Mouse (Mus musculus) kidney, embryonic 16.5 days (tissue): ENCODE measurements around the gene Defb48. TPM values are rescaled to one million over a fixed set of nuclear protein-coding genes. Genes with fewer than 3 reads are reported as not detected.

Experiments
- ATAC-seq: fragments of 200-750 bp; cut with Nextera tagmentation; 2 replicates; pipeline ENCODE4 v1.8.0; 2017; ENCODE audit warnings: moderate TSS enrichment; ENCODE audit not compliant: low FRiP score, low TSS enrichment
- H3K27ac ChIP-seq: fragments of 300-500 bp; sonication (generic); 2 replicates; pipeline ENCODE4 v1.5.1; 2014; ENCODE audit warnings: low read length
- H3K27me3 ChIP-seq: fragments of 300-500 bp; sonication (generic); 2 replicates; pipeline ENCODE4 v1.6.1; 2014; ENCODE audit warnings: low read length, control low read depth, mixed read lengths; ENCODE audit not compliant: insufficient read depth
- H3K36me3 ChIP-seq: fragments of 300-500 bp; sonication (generic); 2 replicates; pipeline ENCODE4 v1.6.1; 2014; ENCODE audit warnings: low read length, control low read depth, mixed read lengths; ENCODE audit not compliant: insufficient read depth
- H3K4me1 ChIP-seq: fragments of 300-500 bp; sonication (generic); 2 replicates; pipeline ENCODE4 v1.6.1; 2014; ENCODE audit warnings: low read length, control low read depth, mixed read lengths; ENCODE audit not compliant: insufficient read depth
- H3K4me2 ChIP-seq: fragments of 300-500 bp; sonication (generic); replicated peaks from 2 replicates; pipeline ENCODE4 v1.6.1; 2014; ENCODE audit warnings: low read depth, low read length
- H3K4me3 ChIP-seq: fragments of 300-500 bp; sonication (generic); 2 replicates; pipeline ENCODE4 v1.5.1; 2014; ENCODE audit warnings: mild to moderate bottlenecking, low read length
- H3K9ac ChIP-seq: fragments of 300-500 bp; sonication (generic); replicated peaks from 2 replicates; pipeline ENCODE4 v1.6.1; 2014; ENCODE audit warnings: low read length
- H3K9me3 ChIP-seq: fragments of 300-500 bp; sonication (generic); 2 replicates; pipeline ENCODE4 v1.6.1; 2016; ENCODE audit warnings: low read length, control low read depth
- WGBS: fragments of 180-500 bp; shearing (Covaris S2); extraction: QIAGEN DNeasy Blood & Tissue Kit; methylation state at CpG from one replicate; pipeline ENCODE4 v1.1.7; 2014; 5-methylcytosine and 5-hydroxymethylcytosine counted together
- polyA plus RNA-seq: library from polyadenylated mRNA; unstranded; fragments of >200 nt; fragmentation: Nextera tagmentation; extraction: Ambion mirVana; gene quantifications from 2 replicates; pipeline ENCODE4 v1.2.1, GENCODE M21; 2015

Defb48 gene
- polyA plus RNA-seq, 1 experiment from 2014 or later: not detected

- no peak overlapping the region for H3K9ac ChIP-seq
- H3K36me3 ChIP-seq: no peaks in the 10 kb centered on the region
- H3K4me1 ChIP-seq: no peaks in the 10 kb centered on the region
- ATAC-seq: no peak
- H3K27me3 ChIP-seq: no peaks in the 10 kb centered on the region
- H3K4me2 ChIP-seq: no peak overlapping the region
- H3K27ac ChIP-seq: no peak overlapping the region
- 90% methylated on average over 1 of the region's 1 CpGs for WGBS
- no peak overlapping the region for H3K4me3 ChIP-seq
- H3K9me3 ChIP-seq: no peaks in the 10 kb centered on the region
Measured at GRCm38 (mm10) chr14:62979815-62980214, 4.5 kb downstream of the Defb48 start.

DNA sequence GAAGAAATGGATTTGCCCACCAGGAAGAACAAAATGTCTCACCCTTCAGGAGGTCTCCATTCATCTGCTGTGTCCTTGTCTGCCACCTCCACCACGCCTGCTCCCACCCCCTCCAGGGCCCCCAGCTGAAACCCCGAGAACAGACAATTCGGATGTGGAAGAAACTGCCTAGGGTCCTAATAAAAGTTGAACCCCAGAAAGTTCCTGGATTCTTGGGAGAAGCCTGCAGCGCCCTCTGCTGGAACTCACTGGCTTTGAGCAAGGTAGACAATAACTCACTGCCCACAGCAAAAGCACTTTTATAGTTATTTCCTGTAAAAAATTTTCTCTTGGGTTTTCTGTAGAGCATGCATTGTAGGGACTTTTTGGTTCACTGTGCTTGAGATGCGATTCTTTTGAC, 9.3 kb downstream of the Defb48 start:
- H3K4me1 ChIP-seq: no peaks in the 10 kb centered on the region
- no peak overlapping the region for H3K9ac ChIP-seq
- 13% methylated on average over 5 of the region's 5 CpGs for WGBS

DNA sequence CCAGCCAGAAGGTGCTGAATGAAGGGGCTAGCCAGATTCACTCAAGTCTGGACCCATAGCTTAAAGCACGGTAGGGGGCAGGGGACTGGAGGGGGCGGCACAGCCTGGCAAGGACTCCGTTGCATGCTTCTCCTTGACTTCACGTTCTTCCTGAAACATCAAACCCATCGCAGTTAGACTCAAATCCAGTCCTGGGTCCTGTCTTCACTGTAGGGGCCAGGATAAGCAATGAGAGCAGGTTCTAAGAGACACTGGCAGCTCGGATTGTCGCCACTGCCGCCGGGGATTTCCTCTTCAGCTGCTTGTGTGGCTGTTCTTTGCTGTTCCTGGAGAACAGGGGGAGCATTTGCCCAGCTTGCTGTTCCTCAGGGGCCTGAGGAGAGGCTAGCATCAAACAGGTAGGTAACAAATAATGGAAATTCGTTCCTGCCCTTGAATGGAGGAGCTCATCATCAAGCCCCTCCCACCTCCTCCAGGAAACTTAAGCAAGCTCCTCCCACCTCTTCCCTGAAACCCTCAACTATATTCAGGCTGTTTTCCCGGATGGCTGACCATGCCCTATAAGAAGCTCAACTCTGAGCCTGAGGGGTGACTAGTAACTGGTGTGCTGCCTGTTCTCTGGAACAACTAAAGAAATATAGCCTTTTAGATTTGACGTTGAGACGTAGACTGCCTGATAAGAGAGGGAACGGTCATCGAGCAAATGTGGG, 18.3 kb downstream of the Defb48 start:
- peak overlapping the region; percentile 71 for H3K27ac ChIP-seq
- peak overlapping the region; percentile 39 for H3K4me3 ChIP-seq
- peak overlapping the region; percentile 52 for H3K4me2 ChIP-seq
- H3K4me1 ChIP-seq: peaks cover 13% of the 10 kb centered on the region; the same call in 1 of the 2 replicates
- ATAC-seq: peak; percentile 86
- no peaks in the 10 kb centered on the region for H3K27me3 ChIP-seq
- peak overlapping the region; percentile 31 for H3K9ac ChIP-seq
- H3K9me3 ChIP-seq: no peaks in the 10 kb centered on the region
- H3K36me3 ChIP-seq: no peaks in the 10 kb centered on the region
- WGBS: 11% methylated on average over 15 of the region's 15 CpGs

More for the DNA sequence above, 9.3 kb downstream of the Defb48 start:
- Histone ChIP-seq H3K27ac (no peak overlapping the region), H3K4me2 (no peak overlapping the region), H3K36me3 (no peaks in the 10 kb centered on the region), H3K27me3 (no peaks in the 10 kb centered on the region), H3K4me3 (no peak overlapping the region), H3K9me3 (no peaks in the 10 kb centered on the region)
- no peak for ATAC-seq

GRCm38 (mm10) chr14:62965342-62965741, 19.0 kb downstream of the Defb48 start:
- Histone ChIP-seq H3K4me1 (peaks cover 13% of the 10 kb centered on the region; the same call in 1 of the 2 replicates), H3K36me3 (no peaks in the 10 kb centered on the region), H3K27me3 (no peaks in the 10 kb centered on the region), H3K9ac (no peak overlapping the region), H3K4me3 (no peak overlapping the region), H3K4me2 (peak overlapping the region; percentile 52), H3K27ac (no peak overlapping the region), H3K9me3 (no peaks in the 10 kb centered on the region)
- peak; percentile 14; the same call in 1 of the 2 replicates for ATAC-seq
- 88% methylated on average over 5 of the region's 5 CpGs for WGBS

DNA sequence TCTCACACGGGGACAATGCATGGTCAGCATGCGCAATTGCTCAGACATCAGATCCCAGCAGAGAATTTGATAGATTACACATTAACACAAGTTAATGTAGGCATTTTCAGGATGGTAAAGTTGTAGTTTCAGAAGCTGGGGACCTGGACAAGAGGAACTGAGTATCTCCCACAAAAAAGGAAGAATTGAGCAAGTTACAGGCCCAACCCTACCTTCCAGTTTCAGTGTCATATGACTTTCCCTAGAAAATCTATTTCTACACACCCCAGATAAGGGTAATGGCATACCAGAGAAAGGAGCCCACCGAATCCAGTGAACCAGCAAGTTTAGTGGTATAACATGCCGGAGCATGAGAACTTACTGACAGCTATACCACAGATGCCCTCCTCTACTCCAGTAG, 20.7 kb downstream of the Defb48 start:
- WGBS: 73% methylated on average over 4 of the region's 4 CpGs
- no peak overlapping the region for H3K9ac ChIP-seq
- no peaks in the 10 kb centered on the region for H3K9me3 ChIP-seq
- H3K27ac ChIP-seq: no peak overlapping the region
- H3K27me3 ChIP-seq: no peaks in the 10 kb centered on the region
- no peak for ATAC-seq
- peaks cover 13% of the 10 kb centered on the region; the same call in 1 of the 2 replicates for H3K4me1 ChIP-seq
- no peak overlapping the region for H3K4me3 ChIP-seq
- H3K36me3 ChIP-seq: 0 out of 2 replicates have a peak, but pooled peaks cover 8% of the 10 kb centered on the region
- no peak overlapping the region for H3K4me2 ChIP-seq

GRCm38 (mm10) chr14:62956091-62956490, 28.2 kb downstream of the Defb48 start:
- Histone ChIP-seq H3K4me1 (no peaks in the 10 kb centered on the region), H3K36me3 (peaks cover 19% of the 10 kb centered on the region), H3K27ac (no peak overlapping the region), H3K4me3 (no peak overlapping the region), H3K9me3 (no peaks in the 10 kb centered on the region), H3K4me2 (no peak overlapping the region), H3K27me3 (no peaks in the 10 kb centered on the region), H3K9ac (no peak overlapping the region)
- ATAC-seq: no peak
- WGBS: 91% methylated on average over 9 of the region's 9 CpGs

DNA sequence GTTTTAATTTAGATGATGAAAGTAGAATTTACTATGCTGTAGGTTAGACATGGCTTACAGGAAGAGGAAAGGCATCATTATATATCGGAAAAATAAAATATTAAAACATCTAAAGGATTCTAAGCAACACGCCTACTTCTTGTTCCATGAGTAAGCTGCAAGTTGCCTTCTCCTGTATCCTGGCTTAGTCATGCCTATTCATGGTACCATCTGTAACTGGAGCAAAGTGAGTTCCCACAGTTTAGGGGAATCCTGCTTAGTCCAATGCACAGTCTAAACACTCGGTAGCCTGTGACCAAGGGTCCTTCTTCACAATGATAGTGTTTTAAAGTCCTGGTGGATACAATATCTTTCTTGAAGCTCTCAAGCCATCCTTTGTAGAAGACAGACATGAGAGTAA, 37.5 kb downstream of the Defb48 start:
- H3K27me3 ChIP-seq: no peaks in the 10 kb centered on the region
- 95% methylated on average over 3 of the region's 3 CpGs for WGBS
- H3K4me2 ChIP-seq: no peak overlapping the region
- peaks cover 26% of the 10 kb centered on the region; the same call in 1 of the 2 replicates for H3K36me3 ChIP-seq
- no peaks in the 10 kb centered on the region for H3K9me3 ChIP-seq
- no peak overlapping the region for H3K4me3 ChIP-seq
- no peak overlapping the region for H3K9ac ChIP-seq
- ATAC-seq: no peak
- H3K27ac ChIP-seq: no peak overlapping the region
- no peaks in the 10 kb centered on the region for H3K4me1 ChIP-seq

DNA sequence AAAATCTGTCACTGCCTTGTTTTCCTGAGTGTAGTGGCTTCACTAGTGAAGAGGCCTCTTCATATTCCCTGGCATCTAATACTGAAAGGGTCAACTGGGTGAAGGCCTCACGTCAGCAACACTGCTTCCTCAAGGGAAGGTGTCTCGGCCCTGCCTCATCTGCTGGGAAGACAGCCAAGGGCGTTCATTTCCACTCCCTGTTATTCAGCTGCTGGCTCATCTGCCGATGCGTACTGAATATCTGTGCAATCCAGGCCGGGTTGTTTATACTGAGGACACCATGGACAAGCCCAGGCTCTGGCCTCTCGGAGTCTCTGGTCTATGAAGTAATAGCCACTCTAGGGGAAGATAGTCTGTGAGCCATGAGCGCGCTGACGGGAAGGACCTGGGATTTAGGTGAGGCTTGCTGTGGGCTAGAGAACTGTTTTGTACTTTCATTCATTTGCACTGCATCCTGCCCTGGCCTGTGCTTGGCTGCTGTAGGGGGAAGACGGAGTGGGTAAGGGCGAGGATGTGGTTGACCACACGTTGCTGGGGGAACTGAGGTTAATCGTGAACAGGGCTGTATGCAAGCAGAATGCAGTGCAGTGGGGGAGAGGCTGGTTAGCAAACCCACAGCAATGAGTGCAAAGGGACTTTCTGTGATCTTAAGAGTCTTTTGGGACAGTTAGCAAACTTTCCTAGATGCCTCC, 43.8 kb downstream of the Defb48 start:
- WGBS: 81% methylated on average over 14 of the region's 14 CpGs
- H3K4me1 ChIP-seq: no peaks in the 10 kb centered on the region
- H3K27me3 ChIP-seq: no peaks in the 10 kb centered on the region
- H3K9ac ChIP-seq: no peak overlapping the region
- peaks cover 4% of the 10 kb centered on the region; the same call in 1 of the 2 replicates for H3K9me3 ChIP-seq
- no peak for ATAC-seq
- peaks cover 27% of the 10 kb centered on the region; the same call in 1 of the 2 replicates for H3K36me3 ChIP-seq
- H3K27ac ChIP-seq: no peak overlapping the region
- H3K4me2 ChIP-seq: no peak overlapping the region
- H3K4me3 ChIP-seq: no peak overlapping the region

- Histone ChIP-seq H3K4me3 (no peak overlapping the region), H3K9ac (no peak overlapping the region), H3K9me3 (peaks cover 4% of the 10 kb centered on the region; the same call in 1 of the 2 replicates), H3K27me3 (no peaks in the 10 kb centered on the region), H3K27ac (no peak overlapping the region), H3K36me3 (peaks cover 18% of the 10 kb centered on the region; the same call in 1 of the 2 replicates), H3K4me2 (no peak overlapping the region), H3K4me1 (no peaks in the 10 kb centered on the region)
- ATAC-seq: no peak
- WGBS: 99% methylated on average over 3 of the region's 3 CpGs
Measured at GRCm38 (mm10) chr14:62939435-62939834, 44.9 kb downstream of the Defb48 start.

DNA sequence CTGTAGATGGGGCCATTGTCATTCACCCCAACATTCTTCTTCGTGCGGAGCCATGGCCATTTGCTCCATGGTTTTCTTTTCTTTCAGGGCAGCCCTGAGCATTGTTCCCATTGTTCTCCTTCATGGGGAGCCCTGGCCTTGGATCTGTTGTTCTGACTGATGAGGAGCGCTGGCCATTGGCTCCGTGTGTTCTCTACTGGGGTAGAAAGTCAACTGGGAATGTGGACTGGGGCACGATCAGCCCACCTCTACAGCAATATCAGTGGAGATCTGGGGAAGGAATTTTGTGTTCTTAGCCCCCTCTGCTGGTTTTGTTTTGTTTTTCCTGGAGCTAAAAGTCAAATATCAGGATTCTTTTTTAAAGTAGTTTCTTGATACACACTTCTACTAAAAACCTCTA, 46.6 kb downstream of the Defb48 start:
- no peak overlapping the region for H3K27ac ChIP-seq
- 76% methylated on average over 5 of the region's 5 CpGs for WGBS
- peaks cover 13% of the 10 kb centered on the region; the same call in 1 of the 2 replicates for H3K36me3 ChIP-seq

More for the DNA sequence above, 46.6 kb downstream of the Defb48 start:
- ATAC-seq: no peak
- no peak overlapping the region for H3K4me3 ChIP-seq
- no peak overlapping the region for H3K9ac ChIP-seq
- no peaks in the 10 kb centered on the region for H3K4me1 ChIP-seq
- no peak overlapping the region for H3K4me2 ChIP-seq
- H3K9me3 ChIP-seq: peaks cover 4% of the 10 kb centered on the region; the same call in 1 of the 2 replicates
- H3K27me3 ChIP-seq: no peaks in the 10 kb centered on the region
